Mouse (Mus musculus): ENCODE measurements around the gene 2310039H08Rik. TPM values are rescaled to one million over a fixed set of nuclear protein-coding genes. Genes with fewer than 3 reads are reported as not detected.

2310039H08Rik gene
- polyA plus RNA-seq, 1 experiment from 2014 or later, result 124 TPM

DNA sequence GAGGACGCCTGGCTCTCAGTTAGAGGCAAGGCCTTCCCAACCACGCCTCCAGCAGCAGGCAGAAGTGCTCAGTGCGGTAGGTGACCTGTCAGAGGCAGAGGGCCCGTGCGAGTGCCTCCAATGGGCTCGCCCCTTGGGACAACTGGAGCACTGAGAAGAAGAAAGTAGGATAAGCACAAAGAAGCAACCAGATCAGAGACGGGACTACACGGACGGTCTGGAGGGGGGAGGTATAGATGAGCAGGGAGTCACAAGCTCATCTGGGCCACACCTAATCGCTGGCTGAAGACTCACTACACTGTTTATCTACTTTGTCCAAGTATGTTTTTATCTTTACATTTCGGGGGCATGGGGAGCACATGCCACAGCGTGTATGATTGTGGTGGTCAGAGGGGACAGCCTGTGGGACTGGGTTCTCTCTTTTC lies 45.3 kb downstream of the 2310039H08Rik start:
- no peak overlapping the region for H3K27ac ChIP-seq (ENCODE audit: low read depth, low read length)
- no peaks in the 10 kb centered on the region for H3K4me1 ChIP-seq (replicated peaks; ENCODE audit: control insufficient read depth, insufficient read depth, low read length)
- peaks cover 24% of the 10 kb centered on the region for H3K36me3 ChIP-seq (ENCODE audit: control insufficient read depth, insufficient read depth)
- H3K4me2 ChIP-seq (replicated peaks; ENCODE audit: low read depth), result no peak overlapping the region
- ATAC-seq, result no peak
- no peaks in the 10 kb centered on the region for H3K9me3 ChIP-seq (ENCODE audit: control insufficient read depth)
- no peak for TF ChIP-seq CTCF (IDR thresholded peaks at IDR 0.05; ENCODE audit: low read depth)
- H3K4me3 ChIP-seq (ENCODE audit: low read depth, low read length), result no peak overlapping the region
- 93% methylated on average over 12 of the region's 12 CpGs for WGBS
- H3K9ac ChIP-seq (ENCODE audit: low read depth, low read length), result no peak overlapping the region
- no peaks in the 10 kb centered on the region for H3K27me3 ChIP-seq (replicated peaks; ENCODE audit: control insufficient read depth, insufficient read depth, low read length)

DNA sequence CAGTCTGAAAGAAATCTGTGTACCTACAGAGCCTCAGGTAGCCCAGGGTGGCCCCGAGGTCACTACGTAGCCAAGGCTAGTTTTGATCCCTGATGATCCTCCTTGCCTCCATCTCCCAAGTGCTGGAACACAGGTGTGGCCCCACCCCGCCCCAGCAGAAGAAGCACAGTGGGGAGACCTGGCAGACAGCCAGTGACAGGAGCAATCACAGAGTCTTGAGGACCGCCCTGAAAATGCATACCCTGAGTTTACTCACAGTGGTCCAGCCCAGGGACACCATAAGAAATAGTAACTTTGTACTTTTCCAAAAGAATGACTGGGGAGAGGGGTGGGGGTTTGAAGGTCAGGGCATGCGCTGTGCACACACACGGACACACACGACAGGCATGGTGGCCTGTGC lies 48.2 kb downstream of the 2310039H08Rik start:
- no peak for ATAC-seq
- no peak overlapping the region for H3K9ac ChIP-seq (ENCODE audit: low read depth, low read length)
- H3K27ac ChIP-seq (ENCODE audit: low read depth, low read length), result no peak overlapping the region
- H3K4me1 ChIP-seq (replicated peaks; ENCODE audit: control insufficient read depth, insufficient read depth, low read length), result no peaks in the 10 kb centered on the region
- WGBS, result 83% methylated on average over 7 of the region's 7 CpGs
- H3K27me3 ChIP-seq (replicated peaks; ENCODE audit: control insufficient read depth, insufficient read depth, low read length), result no peaks in the 10 kb centered on the region
- H3K9me3 ChIP-seq (ENCODE audit: control insufficient read depth), result no peaks in the 10 kb centered on the region
- TF ChIP-seq CTCF (IDR thresholded peaks at IDR 0.05; ENCODE audit: low read depth), result no peak
- no peak overlapping the region for H3K4me2 ChIP-seq (replicated peaks; ENCODE audit: low read depth)
- peaks cover 40% of the 10 kb centered on the region for H3K36me3 ChIP-seq (ENCODE audit: control insufficient read depth, insufficient read depth)
- H3K4me3 ChIP-seq (ENCODE audit: low read depth, low read length), result no peak overlapping the region

Other genes with a start within 250 kb of the 2310039H08Rik start
- gene Cul9, start 226.2 kb upstream of the 2310039H08Rik start, polyA plus RNA-seq (2015; fragmentation: Nextera tagmentation; extraction: Ambion mirVana), result 1.3 and 2.0 TPM in 2 replicates
- 5.1 and 5.2 TPM in 2 replicates for gene Srf, start 216.5 kb upstream of the 2310039H08Rik start, polyA plus RNA-seq (2015; fragmentation: Nextera tagmentation; extraction: Ambion mirVana)
- gene Ptk7, start 143.1 kb upstream of the 2310039H08Rik start, polyA plus RNA-seq (2015; fragmentation: Nextera tagmentation; extraction: Ambion mirVana), result 13.7 and 14.7 TPM in 2 replicates
- 102 and 107 TPM in 2 replicates for gene Klc4, start 126.6 kb upstream of the 2310039H08Rik start, polyA plus RNA-seq (2015; fragmentation: Nextera tagmentation; extraction: Ambion mirVana)
- gene Mrpl2, start 126.4 kb upstream of the 2310039H08Rik start, polyA plus RNA-seq (2015; fragmentation: Nextera tagmentation; extraction: Ambion mirVana), result 138 and 139 TPM in 2 replicates
- 18.0 and 19.2 TPM in 2 replicates for gene Cul7, start 122.3 kb upstream of the 2310039H08Rik start, polyA plus RNA-seq (2015; fragmentation: Nextera tagmentation; extraction: Ambion mirVana)
- gene Rrp36, start 98.3 kb upstream of the 2310039H08Rik start, polyA plus RNA-seq (2015; fragmentation: Nextera tagmentation; extraction: Ambion mirVana), result 49.0 and 55.6 TPM in 2 replicates
- 132 and 133 TPM in 2 replicates for gene Mea1, start 93.8 kb upstream of the 2310039H08Rik start, polyA plus RNA-seq (2015; fragmentation: Nextera tagmentation; extraction: Ambion mirVana)
- gene Klhdc3, start 91.7 kb upstream of the 2310039H08Rik start, polyA plus RNA-seq (2015; fragmentation: Nextera tagmentation; extraction: Ambion mirVana), result 94.2 and 99.3 TPM in 2 replicates
- gene Ppp2r5d, start 67.5 kb upstream of the 2310039H08Rik start, polyA plus RNA-seq (2015; fragmentation: Nextera tagmentation; extraction: Ambion mirVana), result 25.9 and 26.5 TPM in 2 replicates
- gene Pex6, start 61.2 kb upstream of the 2310039H08Rik start, polyA plus RNA-seq (2015; fragmentation: Nextera tagmentation; extraction: Ambion mirVana), result 10.4 and 11.5 TPM in 2 replicates
- 0.39 and 0.48 TPM in 2 replicates for gene Gnmt, start 43.5 kb upstream of the 2310039H08Rik start, polyA plus RNA-seq (2015; fragmentation: Nextera tagmentation; extraction: Ambion mirVana)
- 32.2 and 35.6 TPM in 2 replicates for gene Cnpy3, start 20.4 kb upstream of the 2310039H08Rik start, polyA plus RNA-seq (2015; fragmentation: Nextera tagmentation; extraction: Ambion mirVana)
- 0.24 and 0.33 TPM in 2 replicates for gene Ptcra, start 8.9 kb upstream of the 2310039H08Rik start, polyA plus RNA-seq (2015; fragmentation: Nextera tagmentation; extraction: Ambion mirVana)
- 77.1 and 78.5 TPM in 2 replicates for gene Rpl7l1, start 10.0 kb downstream of the 2310039H08Rik start, polyA plus RNA-seq (2015; fragmentation: Nextera tagmentation; extraction: Ambion mirVana)
- gene Bicral, start 85.8 kb downstream of the 2310039H08Rik start, polyA plus RNA-seq (2015; fragmentation: Nextera tagmentation; extraction: Ambion mirVana), result 2.2 and 2.6 TPM in 2 replicates
- 40.1 and 40.2 TPM in 2 replicates for gene Tbcc, start 118.0 kb downstream of the 2310039H08Rik start, polyA plus RNA-seq (2015; fragmentation: Nextera tagmentation; extraction: Ambion mirVana)
- not detected in 2 replicates for gene Prph2, start 137.8 kb downstream of the 2310039H08Rik start, polyA plus RNA-seq (2015; fragmentation: Nextera tagmentation; extraction: Ambion mirVana)
- 4.9 and 5.4 TPM in 2 replicates for gene Ubr2, start 237.9 kb downstream of the 2310039H08Rik start, polyA plus RNA-seq (2015; fragmentation: Nextera tagmentation; extraction: Ambion mirVana)